Mouse (Mus musculus): ENCODE results near the gene Frat2.
"Not testable (repeated sequence)": the region's sequence is repeated elsewhere in the genome, so short reads cannot be mapped to it uniquely, and the experiment has no call there.

- not testable (repeated sequence) for TF ChIP-seq CTCF (IDR thresholded peaks at IDR 0.05; ENCODE audit: control insufficient read depth, insufficient read depth, insufficient read length); MAX (IDR thresholded peaks at IDR 0.05); USF1 (IDR thresholded peaks at IDR 0.05; ENCODE audit: low read depth); FOSL1 (IDR thresholded peaks at IDR 0.05; ENCODE audit: insufficient read depth, low read length, poor library complexity, severe bottlenecking); MYOD1 (IDR thresholded peaks at IDR 0.05; ENCODE audit: control insufficient read depth, insufficient read length, low read depth); CEBPB (IDR thresholded peaks at IDR 0.05; ENCODE audit: low read depth)
Measured at GRCm38 (mm10) chr19:41869946-41870345, 22.0 kb upstream of the Frat2 start.
